Mouse (Mus musculus) frontal cortex, adult 2 months (tissue): ENCODE measurements around the gene Srcin1. TPM values are rescaled to one million over a fixed set of nuclear protein-coding genes. Genes with fewer than 3 reads are reported as not detected.
A peak's percentile ranks its signal among the peaks of the same experiment; 100 is the strongest.

Experiments used
- DNase-seq, 2 experiments: peaks; one replicate each; pipeline ENCODE4 v3.0.0; 2022; ENCODE audit warnings: low spot score in 1 of 2; ENCODE audit errors: extremely low spot score in 1 of 2
- polyA plus RNA-seq: library from polyadenylated mRNA; depleted of rRNA; stranded (reverse); fragments of >200 nt; gene quantifications from 2 replicates; pipeline ENCODE4 v1.2.3, GENCODE M21; 2012

Srcin1 gene
- polyA plus RNA-seq, 1 experiment = 123 TPM

- DNase-seq = no peak
Observed at GRCm38 (mm10) chr11:97509715-97510485, 66.1 kb downstream of the Srcin1 start.

- DNase-seq = no peak
Observed at GRCm38 (mm10) chr11:97509058-97509457, 66.9 kb downstream of the Srcin1 start.

- no peak for DNase-seq
Observed at GRCm38 (mm10) chr11:97508198-97508597, 67.8 kb downstream of the Srcin1 start.

GRCm38 (mm10) chr11:97506331-97506730 lies 69.7 kb downstream of the Srcin1 start:
- no peak for DNase-seq

- peak in 1 of 2 experiments; percentile 57 for DNase-seq
Observed at GRCm38 (mm10) chr11:97505784-97506183, 70.2 kb downstream of the Srcin1 start.

GRCm38 (mm10) chr11:97502846-97503245 lies 73.1 kb downstream of the Srcin1 start:
- no peak for DNase-seq

GRCm38 (mm10) chr11:97502383-97502782 lies 73.6 kb downstream of the Srcin1 start:
- DNase-seq = peak in 1 of 2 experiments; percentile 72

- no peak for DNase-seq
Observed at GRCm38 (mm10) chr11:97500720-97501448, 75.1 kb downstream of the Srcin1 start.

- DNase-seq = no peak
Observed at GRCm38 (mm10) chr11:97499865-97500719, 75.9 kb downstream of the Srcin1 start, which contains the start of gene 4933428G20Rik. Gene 4933428G20Rik (minus strand): TSS chr11:97500340.

GRCm38 (mm10) chr11:97497543-97497942 lies 78.4 kb downstream of the Srcin1 start:
- no peak for DNase-seq

- no peak for DNase-seq
Observed at GRCm38 (mm10) chr11:97492836-97493235, 83.2 kb downstream of the Srcin1 start.

GRCm38 (mm10) chr11:97491640-97492039 lies 84.3 kb downstream of the Srcin1 start:
- no peak for DNase-seq

GRCm38 (mm10) chr11:97489589-97490324 lies 86.2 kb downstream of the Srcin1 start:
- peak in 1 of 2 experiments; percentile 87 for DNase-seq

- DNase-seq = no peak
Observed at GRCm38 (mm10) chr11:97487656-97488055, 88.3 kb downstream of the Srcin1 start.

GRCm38 (mm10) chr11:97485661-97486060 lies 90.3 kb downstream of the Srcin1 start:
- DNase-seq = no peak

- DNase-seq = no peak
Observed at GRCm38 (mm10) chr11:97479824-97480223, 96.2 kb downstream of the Srcin1 start.

- DNase-seq = no peak
Observed at GRCm38 (mm10) chr11:97479085-97479484, 96.9 kb downstream of the Srcin1 start.

- DNase-seq = no peak
Observed at GRCm38 (mm10) chr11:97478345-97478744, 97.6 kb downstream of the Srcin1 start.

- peak in 1 of 2 experiments; percentile 45 for DNase-seq
Observed at GRCm38 (mm10) chr11:97477431-97477830, 98.6 kb downstream of the Srcin1 start.
